Mouse (Mus musculus): ENCODE measurements around the gene Ndn. TPM values are rescaled to one million over a fixed set of nuclear protein-coding genes. Genes with fewer than 3 reads are reported as not detected.

Gene Ndn
- polyA plus RNA-seq, 1 experiment from 2014 or later: 134 TPM

DNA sequence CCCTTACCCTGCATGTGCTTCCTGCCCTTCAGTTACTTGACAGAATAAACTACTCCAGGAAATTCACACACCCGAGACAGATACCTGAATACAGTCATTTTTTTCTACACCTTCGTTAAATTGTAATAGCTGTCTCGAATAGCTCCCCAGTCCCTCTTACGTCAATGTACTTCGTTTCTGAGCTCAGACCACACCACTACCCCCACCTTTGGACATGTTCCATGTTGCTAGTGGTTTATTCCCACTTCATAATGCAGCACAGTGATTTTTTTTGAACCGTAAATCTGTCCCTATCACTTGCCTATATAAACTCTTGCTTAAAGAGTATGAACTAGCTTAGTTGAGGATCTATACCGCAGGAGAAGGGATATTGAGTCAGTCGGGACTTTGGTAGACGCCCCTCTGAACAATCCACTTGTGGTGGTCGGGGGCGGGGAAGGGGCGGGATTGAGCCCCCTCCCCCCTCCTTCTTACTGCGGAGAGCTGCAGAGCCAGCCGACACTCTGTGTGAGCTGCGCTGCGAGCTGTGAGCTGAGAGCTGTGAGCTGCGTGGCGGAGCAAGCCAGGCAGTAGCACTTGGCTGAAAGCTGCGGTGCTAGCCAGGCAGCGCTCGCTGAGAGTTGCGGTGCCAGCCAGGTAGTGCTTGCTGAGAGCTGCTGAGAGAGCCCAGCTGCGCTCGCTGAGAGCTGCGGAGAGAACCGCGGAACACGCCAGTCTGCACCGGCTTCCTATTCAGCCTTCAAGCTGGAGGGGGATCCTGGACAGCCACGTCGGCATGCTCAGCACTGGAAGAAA lies 30.3 kb downstream of the Ndn start, which contains the start of gene Magel2:
Gene Magel2, plus strand, starts transcription at position 501 of the 795 bp plus-strand sequence.
- Histone ChIP-seq H3K4me3 (replicated peaks) (peak within 1 kb of the TSS; percentile 50), H3K9ac (peak within 1 kb of the TSS; percentile 33), H3K4me2 (replicated peaks) (peak within 1 kb of the TSS; percentile 54), H3K36me3 (no peaks in the 10 kb centered on the region), H3K9me3 (replicated peaks) (peaks cover 4% of the 10 kb centered on the region; the same call in 1 of the 2 replicates), H3K27ac (replicated peaks) (no peak within 1 kb of the TSS), H3K4me1 (no peaks in the 10 kb centered on the region), H3K27me3 (no peaks in the 10 kb centered on the region)
- WGBS: 22% methylated on average over 31 of the region's 31 CpGs
- peak; percentile 81 for ATAC-seq (ENCODE audit: insufficient number of reproducible peaks, low FRiP score, low TSS enrichment, low read depth)

DNA sequence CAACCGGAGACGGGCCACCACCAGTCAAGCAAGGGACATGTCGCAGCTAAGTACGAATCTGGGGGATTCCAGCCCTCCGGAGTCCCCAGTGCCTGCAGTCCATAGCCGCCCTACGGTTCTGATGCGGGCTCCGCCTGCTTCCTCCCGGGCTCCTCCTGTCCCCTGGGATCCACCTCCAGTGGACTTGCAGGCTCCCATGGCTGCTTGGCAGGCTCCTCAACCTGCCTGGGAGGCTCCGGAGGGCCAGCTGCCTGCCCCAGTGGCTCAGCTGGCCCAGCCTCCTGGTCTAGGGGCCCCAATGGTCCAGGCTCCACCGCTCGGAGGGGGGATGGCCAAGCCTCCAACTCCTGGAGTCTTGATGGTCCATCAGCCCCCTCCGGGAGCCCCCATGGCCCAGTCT lies 30.9 kb downstream of the Ndn start:
- Histone ChIP-seq H3K4me2 (replicated peaks) (peak overlapping the region; percentile 54), H3K36me3 (no peaks in the 10 kb centered on the region), H3K9me3 (replicated peaks) (peaks cover 4% of the 10 kb centered on the region; the same call in 1 of the 2 replicates), H3K4me1 (no peaks in the 10 kb centered on the region), H3K27me3 (no peaks in the 10 kb centered on the region), H3K4me3 (replicated peaks) (peak overlapping the region; percentile 50), H3K9ac (peak overlapping the region; percentile 33), H3K27ac (replicated peaks) (no peak overlapping the region)
- 30% methylated on average over 14 of the region's 14 CpGs for WGBS
- peak; percentile 39; the same call in 1 of the 2 replicates for ATAC-seq (ENCODE audit: insufficient number of reproducible peaks, low FRiP score, low TSS enrichment, low read depth)

DNA sequence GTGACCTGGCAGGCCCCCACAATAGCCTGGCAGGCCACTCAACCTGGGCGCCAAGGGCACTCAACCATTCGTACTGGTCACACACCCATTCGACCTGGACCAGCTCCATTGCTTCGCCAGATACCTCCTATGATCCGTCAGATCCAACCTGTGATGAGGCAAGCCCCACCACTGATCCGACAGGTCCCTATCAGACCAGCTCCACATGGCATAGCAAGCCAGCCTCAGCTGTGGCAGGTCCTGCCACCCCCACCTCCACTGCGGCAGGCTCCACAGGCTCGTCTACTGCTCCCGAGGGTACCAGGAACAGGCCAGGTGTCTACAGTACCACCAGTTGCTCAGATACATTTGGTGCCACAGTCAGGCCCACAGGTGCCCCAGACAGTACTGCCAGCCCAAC lies 32.2 kb downstream of the Ndn start:
- Histone ChIP-seq H3K4me1 (no peaks in the 10 kb centered on the region), H3K27me3 (no peaks in the 10 kb centered on the region), H3K9me3 (replicated peaks) (peaks cover 4% of the 10 kb centered on the region; the same call in 1 of the 2 replicates), H3K36me3 (no peaks in the 10 kb centered on the region), H3K4me2 (replicated peaks) (peak overlapping the region; percentile 54; the same call in 1 of the 2 replicates), H3K27ac (replicated peaks) (no peak overlapping the region), H3K9ac (no peak overlapping the region), H3K4me3 (replicated peaks) (no peak overlapping the region)
- ATAC-seq (ENCODE audit: insufficient number of reproducible peaks, low FRiP score, low TSS enrichment, low read depth): 0 out of 2 replicates have a peak, but pooled peaks have one; percentile 29
- WGBS: 89% methylated on average over 9 of the region's 9 CpGs

DNA sequence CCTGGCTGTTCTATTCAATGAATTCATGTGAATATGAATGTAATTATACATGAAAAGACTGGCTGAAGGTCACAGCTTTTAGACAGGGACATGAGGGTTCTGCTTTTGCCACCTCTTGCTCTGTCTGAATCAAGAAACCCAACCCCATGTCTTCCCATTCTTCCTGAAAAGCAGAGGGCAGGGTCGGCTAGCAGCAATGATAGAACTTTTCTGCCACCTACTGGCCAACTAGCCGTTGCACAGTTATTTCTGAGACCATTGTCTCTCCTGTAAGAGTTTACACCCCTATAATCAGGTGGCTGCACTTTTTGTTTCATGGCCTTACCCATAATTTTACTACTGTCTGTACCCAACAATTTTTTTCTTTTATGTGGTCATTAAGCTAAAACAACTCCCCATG lies 36.0 kb downstream of the Ndn start:
- Histone ChIP-seq H3K9ac (no peak overlapping the region), H3K27me3 (no peaks in the 10 kb centered on the region), H3K4me1 (no peaks in the 10 kb centered on the region), H3K4me2 (replicated peaks) (no peak overlapping the region), H3K27ac (replicated peaks) (no peak overlapping the region), H3K4me3 (replicated peaks) (no peak overlapping the region), H3K9me3 (replicated peaks) (0 out of 2 replicates have a peak, but pooled peaks cover 4% of the 10 kb centered on the region), H3K36me3 (no peaks in the 10 kb centered on the region)
- 7% methylated on average over 2 of the region's 2 CpGs for WGBS
- no peak for ATAC-seq (ENCODE audit: insufficient number of reproducible peaks, low FRiP score, low TSS enrichment, low read depth)

DNA sequence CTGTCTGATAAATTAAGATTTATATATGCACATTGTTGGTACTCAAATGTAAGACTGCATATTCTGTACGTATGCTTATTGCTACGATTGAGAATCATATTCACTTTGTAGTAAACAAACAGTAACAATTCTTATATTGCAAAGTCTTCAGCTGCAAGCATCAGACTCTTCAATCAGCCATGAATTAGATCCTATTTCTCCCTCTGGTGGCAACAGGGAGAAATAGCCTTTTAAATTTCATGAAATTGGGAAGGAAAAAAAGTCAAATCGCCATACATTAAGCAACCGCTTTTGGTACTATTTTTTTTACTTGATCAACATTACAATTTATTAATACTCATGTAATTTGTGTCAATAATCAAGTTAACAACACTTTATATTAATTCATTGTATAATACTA lies 41.9 kb downstream of the Ndn start:
- Histone ChIP-seq H3K4me1 (no peaks in the 10 kb centered on the region), H3K27ac (replicated peaks) (no peak overlapping the region), H3K9ac (no peak overlapping the region), H3K27me3 (no peaks in the 10 kb centered on the region), H3K36me3 (no peaks in the 10 kb centered on the region), H3K4me2 (replicated peaks) (no peak overlapping the region), H3K9me3 (replicated peaks) (no peaks in the 10 kb centered on the region), H3K4me3 (replicated peaks) (no peak overlapping the region)
- no peak for ATAC-seq (ENCODE audit: insufficient number of reproducible peaks, low FRiP score, low TSS enrichment, low read depth)
- 44% methylated on average over 4 of the region's 4 CpGs for WGBS

DNA sequence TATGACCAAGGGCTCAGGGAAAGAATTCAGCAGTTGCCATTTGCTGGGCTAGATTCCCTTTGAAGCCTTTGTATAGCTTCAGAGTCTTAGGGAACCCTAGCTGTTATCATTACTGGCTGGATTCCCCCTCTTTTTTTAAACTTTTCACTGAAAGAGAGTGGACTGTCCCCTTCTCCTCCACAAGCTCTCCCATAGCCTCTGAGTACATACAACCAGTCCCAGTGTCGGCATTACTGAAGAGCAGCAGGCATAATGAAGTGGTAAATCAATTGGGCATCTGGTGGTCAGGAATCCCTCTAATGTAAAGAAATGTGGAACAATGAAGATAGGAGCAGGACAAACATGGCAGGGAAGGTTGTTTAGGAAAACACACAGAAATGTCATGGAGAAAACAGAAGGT lies 45.8 kb downstream of the Ndn start:
- H3K4me3 ChIP-seq (replicated peaks): no peak overlapping the region
- H3K9ac ChIP-seq: no peak overlapping the region
- H3K4me2 ChIP-seq (replicated peaks): no peak overlapping the region
- no peaks in the 10 kb centered on the region for H3K27me3 ChIP-seq
- H3K36me3 ChIP-seq: no peaks in the 10 kb centered on the region
- 48% methylated on average over 1 of the region's 1 CpGs for WGBS
- H3K4me1 ChIP-seq: no peaks in the 10 kb centered on the region
- no peak overlapping the region for H3K27ac ChIP-seq (replicated peaks)
- no peak for ATAC-seq (ENCODE audit: insufficient number of reproducible peaks, low FRiP score, low TSS enrichment, low read depth)
- no peaks in the 10 kb centered on the region for H3K9me3 ChIP-seq (replicated peaks)

Other genes starting within 250 kb of the Ndn start
- 6.9 and 7.0 TPM in 2 replicates for gene Magel2, start 30.4 kb downstream of the Ndn start, polyA plus RNA-seq (2015; fragmentation: Nextera tagmentation; extraction: Ambion mirVana)
- gene Mkrn3, start 73.6 kb downstream of the Ndn start, polyA plus RNA-seq (2015; fragmentation: Nextera tagmentation; extraction: Ambion mirVana): 6.7 and 7.0 TPM in 2 replicates
- 26.5 and 28.7 TPM in 2 replicates for gene Peg12, start 117.9 kb downstream of the Ndn start, polyA plus RNA-seq (2015; fragmentation: Nextera tagmentation; extraction: Ambion mirVana)